Mouse (Mus musculus): ENCODE data around the gene Cfh. TPM values are rescaled to one million over a fixed set of nuclear protein-coding genes. Genes with fewer than 3 reads are reported as not detected.

Cfh gene
- 0.03 and 0.04 TPM in 2 replicates for polyA plus RNA-seq (2012)

GRCm38 (mm10) chr1:140183664-140184063, at the start of gene Cfh:
Cfh (minus strand) TSS chr1:140183764.

Other genes starting within 250 kb of the Cfh start
- gene Kcnt2, start 62.4 kb upstream of the Cfh start, polyA plus RNA-seq (2012), result not detected in 2 replicates

Data from megakaryocyte-erythroid progenitor cell, adult 5 weeks (primary cell).